Mouse (Mus musculus): ENCODE data around the gene Poc1a. TPM values are rescaled to one million over a fixed set of nuclear protein-coding genes. Genes with fewer than 3 reads are reported as not detected.

Poc1a gene
- polyA plus RNA-seq, 1 experiment from 2014 or later, result 7.0 TPM

- ATAC-seq (ENCODE audit: low FRiP score), result no peak
- H3K4me1 ChIP-seq, result peaks cover 40% of the 10 kb centered on the region
- no peaks in the 10 kb centered on the region for H3K9me3 ChIP-seq (replicated peaks)
- H3K27ac ChIP-seq (replicated peaks), result 0 out of 2 replicates have a peak overlapping the region, but pooled peaks have one; percentile 6
- no peaks in the 10 kb centered on the region for H3K27me3 ChIP-seq (replicated peaks)
- no peak overlapping the region for H3K4me3 ChIP-seq (replicated peaks)
- WGBS, result 54% methylated on average over 3 of the region's 3 CpGs
- no peak overlapping the region for H3K4me2 ChIP-seq
- no peak overlapping the region for H3K9ac ChIP-seq (replicated peaks)
- H3K36me3 ChIP-seq, result no peaks in the 10 kb centered on the region
These were observed 60.4 kb downstream of the Poc1a start for GRCm38 (mm10) chr9:106341313-106341686.

GRCm38 (mm10) chr9:106342573-106342972, 61.7 kb downstream of the Poc1a start:
- H3K9me3 ChIP-seq (replicated peaks), result no peaks in the 10 kb centered on the region
- H3K4me3 ChIP-seq (replicated peaks), result no peak overlapping the region
- 90% methylated on average over 9 of the region's 9 CpGs for WGBS
- no peaks in the 10 kb centered on the region for H3K27me3 ChIP-seq (replicated peaks)
- H3K9ac ChIP-seq (replicated peaks), result no peak overlapping the region
- H3K27ac ChIP-seq (replicated peaks), result no peak overlapping the region
- no peaks in the 10 kb centered on the region for H3K36me3 ChIP-seq
- no peak for ATAC-seq (ENCODE audit: low FRiP score)
- no peak overlapping the region for H3K4me2 ChIP-seq
- peaks cover 32% of the 10 kb centered on the region for H3K4me1 ChIP-seq

- no peaks in the 10 kb centered on the region for H3K27me3 ChIP-seq (replicated peaks)
- ATAC-seq (ENCODE audit: low FRiP score), result 0 out of 2 replicates have a peak, but pooled peaks have one; percentile 38
- no peak overlapping the region for H3K4me2 ChIP-seq
- H3K36me3 ChIP-seq, result no peaks in the 10 kb centered on the region
- peaks cover 16% of the 10 kb centered on the region for H3K4me1 ChIP-seq
- WGBS, result 55% methylated on average over 6 of the region's 6 CpGs
- no peak overlapping the region for H3K4me3 ChIP-seq (replicated peaks)
- no peak overlapping the region for H3K27ac ChIP-seq (replicated peaks)
- H3K9ac ChIP-seq (replicated peaks), result no peak overlapping the region
- H3K9me3 ChIP-seq (replicated peaks), result no peaks in the 10 kb centered on the region
These were observed 64.3 kb downstream of the Poc1a start for GRCm38 (mm10) chr9:106345167-106345566.

GRCm38 (mm10) chr9:106345630-106346029, 64.8 kb downstream of the Poc1a start:
- ATAC-seq (ENCODE audit: low FRiP score), result no peak
- WGBS, result 59% methylated on average over 6 of the region's 6 CpGs
- no peak overlapping the region for H3K9ac ChIP-seq (replicated peaks)
- no peaks in the 10 kb centered on the region for H3K36me3 ChIP-seq
- H3K4me1 ChIP-seq, result peaks cover 16% of the 10 kb centered on the region
- no peak overlapping the region for H3K4me2 ChIP-seq
- no peak overlapping the region for H3K27ac ChIP-seq (replicated peaks)
- no peak overlapping the region for H3K4me3 ChIP-seq (replicated peaks)
- no peaks in the 10 kb centered on the region for H3K27me3 ChIP-seq (replicated peaks)
- H3K9me3 ChIP-seq (replicated peaks), result no peaks in the 10 kb centered on the region

- Histone ChIP-seq H3K9ac (replicated peaks) (no peak overlapping the region), H3K9me3 (replicated peaks) (no peaks in the 10 kb centered on the region), H3K4me1 (peaks cover 9% of the 10 kb centered on the region), H3K27me3 (replicated peaks) (no peaks in the 10 kb centered on the region), H3K4me3 (replicated peaks) (no peak overlapping the region), H3K4me2 (no peak overlapping the region), H3K36me3 (no peaks in the 10 kb centered on the region), H3K27ac (replicated peaks) (no peak overlapping the region)
- 72% methylated on average over 10 of the region's 10 CpGs for whole genome bisulfite sequencing
- ATAC-seq (ENCODE audit: low FRiP score), result no peak
These were observed 67.4 kb downstream of the Poc1a start for GRCm38 (mm10) chr9:106348281-106348680.

- H3K36me3 ChIP-seq, result no peaks in the 10 kb centered on the region
- no peaks in the 10 kb centered on the region for H3K27me3 ChIP-seq (replicated peaks)
- H3K4me1 ChIP-seq, result peaks cover 9% of the 10 kb centered on the region
- no peak overlapping the region for H3K9ac ChIP-seq (replicated peaks)
- WGBS, result 67% methylated on average over 2 of the region's 2 CpGs
- H3K4me3 ChIP-seq (replicated peaks), result no peak overlapping the region
- H3K9me3 ChIP-seq (replicated peaks), result no peaks in the 10 kb centered on the region
- ATAC-seq (ENCODE audit: low FRiP score), result no peak
- H3K4me2 ChIP-seq, result no peak overlapping the region
- no peak overlapping the region for H3K27ac ChIP-seq (replicated peaks)
These were observed 68.2 kb downstream of the Poc1a start for GRCm38 (mm10) chr9:106349075-106349474.

- WGBS, result 64% methylated on average over 6 of the region's 6 CpGs
- H3K27ac ChIP-seq (replicated peaks), result no peak overlapping the region
- H3K36me3 ChIP-seq, result no peaks in the 10 kb centered on the region
- H3K9me3 ChIP-seq (replicated peaks), result no peaks in the 10 kb centered on the region
- H3K9ac ChIP-seq (replicated peaks), result no peak overlapping the region
- H3K4me1 ChIP-seq, result peaks cover 8% of the 10 kb centered on the region
- no peak overlapping the region for H3K4me3 ChIP-seq (replicated peaks)
- no peak overlapping the region for H3K4me2 ChIP-seq
- ATAC-seq (ENCODE audit: low FRiP score), result no peak
- H3K27me3 ChIP-seq (replicated peaks), result no peaks in the 10 kb centered on the region
These were observed 70.3 kb downstream of the Poc1a start for GRCm38 (mm10) chr9:106351178-106351577.

GRCm38 (mm10) chr9:106353779-106354178, 72.9 kb downstream of the Poc1a start:
- 65% methylated on average over 6 of the region's 6 CpGs for WGBS

GRCm38 (mm10) chr9:106354810-106355209, 73.9 kb downstream of the Poc1a start:
- Histone ChIP-seq H3K36me3 (no peaks in the 10 kb centered on the region), H3K9ac (replicated peaks) (no peak overlapping the region), H3K4me3 (replicated peaks) (no peak overlapping the region), H3K4me1 (peaks cover 6% of the 10 kb centered on the region; the same call in 1 of the 2 replicates), H3K27me3 (replicated peaks) (no peaks in the 10 kb centered on the region), H3K4me2 (no peak overlapping the region), H3K27ac (replicated peaks) (no peak overlapping the region), H3K9me3 (replicated peaks) (no peaks in the 10 kb centered on the region)
- no peak for ATAC-seq (ENCODE audit: low FRiP score)
- 92% methylated on average over 6 of the region's 6 CpGs for WGBS

More at GRCm38 (mm10) chr9:106353779-106354178, 72.9 kb downstream of the Poc1a start:
- Histone ChIP-seq H3K4me3 (replicated peaks) (no peak overlapping the region), H3K27ac (replicated peaks) (no peak overlapping the region), H3K4me1 (peaks cover 10% of the 10 kb centered on the region), H3K4me2 (no peak overlapping the region), H3K36me3 (no peaks in the 10 kb centered on the region), H3K27me3 (replicated peaks) (no peaks in the 10 kb centered on the region), H3K9ac (replicated peaks) (no peak overlapping the region), H3K9me3 (replicated peaks) (no peaks in the 10 kb centered on the region)
- no peak for ATAC-seq (ENCODE audit: low FRiP score)

- Histone ChIP-seq H3K27me3 (replicated peaks) (no peaks in the 10 kb centered on the region), H3K27ac (replicated peaks) (no peak overlapping the region), H3K4me3 (replicated peaks) (no peak overlapping the region), H3K4me2 (no peak overlapping the region), H3K36me3 (no peaks in the 10 kb centered on the region), H3K4me1 (peaks cover 6% of the 10 kb centered on the region; the same call in 1 of the 2 replicates), H3K9ac (replicated peaks) (no peak overlapping the region), H3K9me3 (replicated peaks) (no peaks in the 10 kb centered on the region)
- WGBS, result 73% methylated on average over 10 of the region's 10 CpGs
- no peak for ATAC-seq (ENCODE audit: low FRiP score)
These were observed 74.5 kb downstream of the Poc1a start for GRCm38 (mm10) chr9:106355217-106355974.

- H3K36me3 ChIP-seq, result no peaks in the 10 kb centered on the region
- no peak overlapping the region for H3K4me3 ChIP-seq (replicated peaks)
- H3K4me2 ChIP-seq, result no peak overlapping the region
- H3K9ac ChIP-seq (replicated peaks), result no peak overlapping the region
- H3K9me3 ChIP-seq (replicated peaks), result no peaks in the 10 kb centered on the region
- no peaks in the 10 kb centered on the region for H3K27me3 ChIP-seq (replicated peaks)
- no peak for ATAC-seq (ENCODE audit: low FRiP score)
- 0 out of 2 replicates have a peak overlapping the region, but pooled peaks have one; percentile 13 for H3K27ac ChIP-seq (replicated peaks)
- H3K4me1 ChIP-seq, result peaks cover 6% of the 10 kb centered on the region; the same call in 1 of the 2 replicates
These were observed 75.1 kb downstream of the Poc1a start for GRCm38 (mm10) chr9:106355975-106356286.

- no peaks in the 10 kb centered on the region for H3K27me3 ChIP-seq (replicated peaks)
- H3K4me3 ChIP-seq (replicated peaks), result no peak overlapping the region
- H3K4me2 ChIP-seq, result no peak overlapping the region
- no peak overlapping the region for H3K9ac ChIP-seq (replicated peaks)
- no peak for ATAC-seq (ENCODE audit: low FRiP score)
- H3K9me3 ChIP-seq (replicated peaks), result no peaks in the 10 kb centered on the region
- 0 out of 2 replicates have a peak overlapping the region, but pooled peaks have one; percentile 13 for H3K27ac ChIP-seq (replicated peaks)
- WGBS, result 76% methylated on average over 10 of the region's 10 CpGs
- H3K36me3 ChIP-seq, result no peaks in the 10 kb centered on the region
- H3K4me1 ChIP-seq, result peaks cover 6% of the 10 kb centered on the region; the same call in 1 of the 2 replicates
These were observed 75.5 kb downstream of the Poc1a start for GRCm38 (mm10) chr9:106356323-106356844.
